7 mouse cellular contexts compared by ENCODE assay signal in the genomic region with DNA sequence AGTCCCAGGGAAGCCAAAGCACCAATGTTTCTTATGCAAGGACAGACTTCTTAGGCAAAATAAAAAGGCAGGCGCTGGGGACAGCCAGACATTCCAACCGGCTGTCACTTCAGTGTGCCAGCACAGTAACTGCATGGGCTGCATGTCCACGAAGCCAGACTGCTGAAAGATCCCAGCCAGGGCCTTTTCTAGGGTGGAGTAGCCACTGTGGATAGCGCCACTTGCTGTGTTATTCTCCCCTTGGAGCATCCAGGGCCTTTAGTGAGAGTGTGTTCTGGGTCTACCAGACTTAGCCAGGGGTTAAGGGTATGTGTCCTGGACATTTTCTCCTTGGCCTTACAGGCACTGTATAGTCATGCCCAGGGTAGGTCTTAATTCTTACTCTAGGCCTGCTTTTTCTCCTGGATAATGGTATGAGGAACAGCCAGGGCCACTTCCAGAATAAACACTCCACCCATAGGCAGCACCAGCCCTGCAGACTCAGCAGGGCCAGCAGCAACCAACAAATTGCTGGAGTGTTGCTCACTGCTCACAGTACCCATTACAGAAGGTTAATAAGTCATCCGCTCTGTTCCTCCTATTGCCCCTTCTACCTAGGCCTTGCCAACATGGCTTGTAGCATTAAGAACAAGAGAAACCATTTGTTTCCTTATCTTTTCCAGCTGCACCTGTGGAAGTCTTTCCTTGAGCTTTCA. TPM values are rescaled to one million over a fixed set of nuclear protein-coding genes. Genes with fewer than 3 reads are reported as not detected.
DNase-seq lines count a peak whose midpoint lies in the region; ATAC-seq and TF ChIP-seq lines count a peak whose summit lies in the region.

No protein-coding gene starts in this region.

- no peak overlapping the region for H3K4me3 ChIP-seq in embryonic fibroblast, embryonic 13.5 days (ENCODE audit: insufficient read depth, low read length)
- H3K4me3 ChIP-seq in intestine, postnatal 0 days (ENCODE audit: low read depth, low read length) = no peak overlapping the region
- H3K4me3 ChIP-seq in lung, postnatal 0 days (ENCODE audit: low read depth, low read length) = no peak overlapping the region

- H3K4me2 ChIP-seq in intestine, postnatal 0 days (replicated peaks; ENCODE audit: low read depth) = peak overlapping the region; percentile 64; the same call in 1 of the 2 replicates
- peak overlapping the region; percentile 58; the same call in 1 of the 2 replicates for H3K4me2 ChIP-seq in lung, postnatal 0 days (replicated peaks; ENCODE audit: low read depth, low read length)

- peak; percentile 69 for DNase-seq in NIH3T3 (ENCODE audit: low read depth)
- peak; percentile 66 for DNase-seq in lung, postnatal 0 days (ENCODE audit: low spot score)
- DNase-seq in left cerebral cortex, postnatal 36 days (ENCODE audit: low spot score in 2 of 2) = no peak
- no peak for DNase-seq in layer of hippocampus, adult 9-11 months
- no peak for DNase-seq in urinary bladder, postnatal 10 days (ENCODE audit: low spot score)

- H3K36me3 ChIP-seq in intestine, postnatal 0 days (ENCODE audit: control insufficient read depth, insufficient read depth) = no peaks in the 10 kb centered on the region
- H3K36me3 ChIP-seq in lung, postnatal 0 days (ENCODE audit: insufficient read depth, low read length) = no peaks in the 10 kb centered on the region

- TF ChIP-seq EP300 in lung, postnatal 0 days (IDR thresholded peaks at IDR 0.05) = peak; percentile 14; the same call in 1 of the 2 replicates

- peaks cover 11% of the 10 kb centered on the region for H3K4me1 ChIP-seq in embryonic fibroblast, embryonic 13.5 days (ENCODE audit: control insufficient read depth, insufficient read depth, low read length)
- peaks cover 8% of the 10 kb centered on the region; the same call in 1 of the 2 replicates for H3K4me1 ChIP-seq in intestine, postnatal 0 days (replicated peaks; ENCODE audit: control insufficient read depth, insufficient read depth, low read length)
- H3K4me1 ChIP-seq in lung, postnatal 0 days (ENCODE audit: insufficient read depth, low read depth, low read length) = peaks cover 10% of the 10 kb centered on the region

- intact Hi-C loops in left cerebral cortex, postnatal 36 days (cut with DNase I) = no loop called here

- no peaks in the 10 kb centered on the region for H3K27me3 ChIP-seq in intestine, postnatal 0 days (replicated peaks; ENCODE audit: control insufficient read depth, insufficient read depth, low read length)
- H3K27me3 ChIP-seq in lung, postnatal 0 days (replicated peaks; ENCODE audit: insufficient read depth, low read length) = no peaks in the 10 kb centered on the region

- 0 out of 2 replicates have a peak overlapping the region, but pooled peaks have one; percentile 40 for H3K9ac ChIP-seq in intestine, postnatal 0 days (ENCODE audit: low read depth, low read length)
- H3K9ac ChIP-seq in lung, postnatal 0 days (replicated peaks; ENCODE audit: low read depth) = no peak overlapping the region

- peak; percentile 35; the same call in 1 of the 2 replicates for TF ChIP-seq POLR2A in embryonic fibroblast, embryonic 13.5 days (IDR thresholded peaks at IDR 0.05; ENCODE audit: low read depth, low read length)

- H3K9me3 ChIP-seq in intestine, postnatal 0 days (ENCODE audit: control insufficient read depth) = no peaks in the 10 kb centered on the region
- H3K9me3 ChIP-seq in lung, postnatal 0 days (ENCODE audit: low read length) = no peaks in the 10 kb centered on the region

- peak overlapping the region; percentile 94 for H3K27ac ChIP-seq in embryonic fibroblast, embryonic 13.5 days (ENCODE audit: insufficient read depth, low read length)
- H3K27ac ChIP-seq in intestine, postnatal 0 days (ENCODE audit: low read depth, low read length) = peak overlapping the region; percentile 85; the same call in 1 of the 2 replicates
- H3K27ac ChIP-seq in lung, postnatal 0 days (ENCODE audit: low read length) = peak overlapping the region; percentile 90

- no peak for ATAC-seq in intestine, postnatal 0 days
- no peak for ATAC-seq in lung, postnatal 0 days

- TF ChIP-seq CTCF in embryonic fibroblast, embryonic 13.5 days (IDR thresholded peaks at IDR 0.05; ENCODE audit: borderline replicate concordance, insufficient read depth, low read length) = no peak
- no peak for TF ChIP-seq CTCF in intestine, postnatal 0 days (IDR thresholded peaks at IDR 0.05; ENCODE audit: low read depth)
- TF ChIP-seq CTCF in lung, postnatal 0 days (IDR thresholded peaks at IDR 0.05) = no peak

- 58% methylated on average over 5 of the region's 5 CpGs for WGBS in intestine, postnatal 0 days
- WGBS in lung, postnatal 0 days = 32% methylated on average over 5 of the region's 5 CpGs

RNA-seq across cellular contexts. Expression of gene Glis2, which starts 6.8 kb away (rescaled TPM):
- polyA plus RNA-seq in embryonic fibroblast, embryonic 13.5 days (2011; ENCODE audit: insufficient read length, low read depth, missing spikeins) = 52.2 and 64.0 TPM in 2 replicates
- 9.2 and 10.5 TPM in 2 replicates for polyA plus RNA-seq in intestine, postnatal 0 days (2015; fragmentation: Nextera tagmentation; extraction: Ambion mirVana)
- polyA plus RNA-seq in lung, postnatal 0 days (2015; fragmentation: Nextera tagmentation; extraction: Ambion mirVana) = 20.7 and 26.5 TPM in 2 replicates
- total RNA-seq in left cerebral cortex, postnatal 36 days (2021) = 10 to 100 TPM; 12.0 to 13.2 TPM

RNA-seq across cellular contexts. Expression of gene Tfap4, which starts 28.0 kb away (rescaled TPM):
- polyA plus RNA-seq in embryonic fibroblast, embryonic 13.5 days (2011; ENCODE audit: insufficient read length, low read depth, missing spikeins) = 3.4 and 6.9 TPM in 2 replicates
- polyA plus RNA-seq in intestine, postnatal 0 days (2015; fragmentation: Nextera tagmentation; extraction: Ambion mirVana) = 9.3 and 10.8 TPM in 2 replicates
- polyA plus RNA-seq in lung, postnatal 0 days (2015; fragmentation: Nextera tagmentation; extraction: Ambion mirVana) = 5.7 and 6.4 TPM in 2 replicates
- total RNA-seq in left cerebral cortex, postnatal 36 days (2021) = 1 to 10 TPM; 3.3 TPM

RNA-seq across cellular contexts. Expression of gene Pam16, which starts 37.1 kb away (rescaled TPM):
- 30.5 and 33.1 TPM in 2 replicates for polyA plus RNA-seq in embryonic fibroblast, embryonic 13.5 days (2011; ENCODE audit: insufficient read length, low read depth, missing spikeins)
- polyA plus RNA-seq in intestine, postnatal 0 days (2015; fragmentation: Nextera tagmentation; extraction: Ambion mirVana) = 63.3 and 72.1 TPM in 2 replicates
- 76.2 and 78.4 TPM in 2 replicates for polyA plus RNA-seq in lung, postnatal 0 days (2015; fragmentation: Nextera tagmentation; extraction: Ambion mirVana)
- total RNA-seq in left cerebral cortex, postnatal 36 days (2021) = 10 to 100 TPM; 75.3 to 86.0 TPM

RNA-seq across cellular contexts. Expression of gene Srl, which starts 46.0 kb away (rescaled TPM):
- 3.9 and 5.9 TPM in 2 replicates for polyA plus RNA-seq in embryonic fibroblast, embryonic 13.5 days (2011; ENCODE audit: insufficient read length, low read depth, missing spikeins)
- polyA plus RNA-seq in intestine, postnatal 0 days (2015; fragmentation: Nextera tagmentation; extraction: Ambion mirVana) = 2.2 and 2.4 TPM in 2 replicates
- 5.5 and 6.6 TPM in 2 replicates for polyA plus RNA-seq in lung, postnatal 0 days (2015; fragmentation: Nextera tagmentation; extraction: Ambion mirVana)
- 1 to 10 TPM; 6.7 to 9.6 TPM for total RNA-seq in left cerebral cortex, postnatal 36 days (2021)

RNA-seq across cellular contexts. Expression of gene Vasn, which starts 52.1 kb away (rescaled TPM):
- 72.1 and 79.5 TPM in 2 replicates for polyA plus RNA-seq in embryonic fibroblast, embryonic 13.5 days (2011; ENCODE audit: insufficient read length, low read depth, missing spikeins)
- polyA plus RNA-seq in intestine, postnatal 0 days (2015; fragmentation: Nextera tagmentation; extraction: Ambion mirVana) = 5.0 and 5.3 TPM in 2 replicates
- polyA plus RNA-seq in lung, postnatal 0 days (2015; fragmentation: Nextera tagmentation; extraction: Ambion mirVana) = 17.4 and 18.0 TPM in 2 replicates
- 10 to 100 TPM in 1 of 2 experiments, 1 to 10 TPM in 1; 9.8 to 11.2 TPM for total RNA-seq in left cerebral cortex, postnatal 36 days (2021)

Comparison
In these comparisons a context has a peak if more than half of its experiments do, and no peak if none do; other contexts are left out.
1. DNase-seq: peak in NIH3T3 (single experiment) and lung, postnatal 0 days (single experiment); none in left cerebral cortex, postnatal 36 days (0 of 2), layer of hippocampus, adult 9-11 months (single experiment) and urinary bladder, postnatal 10 days (single experiment).
2. Peak in every context shown above with its lines, with median percentiles within 50 percentile points of each other: H3K27ac ChIP-seq.